Mouse (Mus musculus): ENCODE data around the gene Tmem59l.

DNA sequence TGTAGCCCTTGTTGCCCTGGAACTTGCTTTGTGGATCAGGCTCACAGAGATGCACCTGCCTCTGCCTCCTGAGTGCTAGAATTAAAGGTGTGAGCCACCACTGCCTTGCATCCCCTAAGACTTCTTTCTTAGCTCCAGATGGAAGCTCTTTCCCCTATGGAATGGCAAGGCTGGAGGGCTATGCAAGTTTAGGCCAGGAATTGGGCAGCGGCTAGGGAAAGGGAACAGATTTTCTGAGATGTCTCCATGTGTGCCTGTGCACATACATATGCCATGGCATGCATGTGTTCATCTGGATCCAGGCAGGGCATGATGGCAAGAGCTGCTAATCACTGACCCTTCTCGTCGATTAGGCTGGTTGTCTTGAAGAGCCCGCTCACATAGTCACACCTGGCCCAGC, 21.5 kb downstream of the Tmem59l start:
- TF ChIP-seq CTCF (IDR thresholded peaks at IDR 0.05; ENCODE audit: control insufficient read depth, insufficient read depth, insufficient read length) (no peak), FOSL1 (IDR thresholded peaks at IDR 0.05; ENCODE audit: insufficient read depth, low read length, poor library complexity, severe bottlenecking) (no peak)

Data from C2C12 (cell line).